Mouse (Mus musculus): ENCODE data around the gene Suclg1. TPM values are rescaled to one million over a fixed set of nuclear protein-coding genes. Genes with fewer than 3 reads are reported as not detected.

Suclg1 gene
- polyA plus RNA-seq (2015; fragmentation: Nextera tagmentation; extraction: Ambion mirVana), result 200 and 212 TPM in 2 replicates

DNA sequence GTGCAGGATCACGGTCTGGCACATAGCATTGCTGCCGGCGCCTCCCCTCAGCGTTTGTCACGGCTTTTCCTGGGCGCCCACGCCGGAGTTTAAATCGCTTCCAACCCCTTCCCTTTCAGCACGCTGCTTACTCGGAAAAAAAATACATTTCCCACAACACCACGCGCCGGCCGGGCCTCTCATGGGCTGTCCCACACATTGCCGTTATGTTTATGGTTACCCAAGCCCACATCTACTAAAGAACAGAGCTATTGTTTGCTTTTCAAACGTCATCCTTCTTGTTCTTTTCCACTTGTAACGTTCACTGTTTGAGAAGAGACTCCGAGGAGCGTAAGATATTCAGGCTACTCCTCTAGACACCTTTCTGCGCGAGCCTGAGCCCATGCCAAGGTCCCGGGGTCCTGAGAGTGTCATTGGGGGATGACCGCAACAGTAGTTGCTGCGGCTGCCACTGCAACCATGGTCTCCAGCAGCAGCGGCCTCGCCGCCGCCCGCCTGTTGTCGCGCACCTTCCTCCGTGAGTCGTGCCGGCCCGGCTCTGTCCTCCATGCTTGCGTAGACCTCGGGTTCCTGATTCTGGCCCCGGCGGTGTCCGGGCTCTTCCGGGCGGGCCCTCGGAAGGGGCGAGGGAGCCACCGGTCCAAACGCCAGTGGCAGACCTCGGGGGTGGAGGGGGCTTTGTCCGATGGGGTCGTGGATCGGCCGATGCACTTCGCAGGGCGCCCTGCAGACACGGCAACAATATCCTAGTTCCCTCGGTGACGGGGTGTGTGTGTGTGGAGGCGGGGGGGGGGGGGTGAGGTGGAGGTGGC lies at the start of gene Suclg1:
TSS of gene Suclg1 (plus strand) at position 146 of the 812 bp plus-strand sequence.

DNA sequence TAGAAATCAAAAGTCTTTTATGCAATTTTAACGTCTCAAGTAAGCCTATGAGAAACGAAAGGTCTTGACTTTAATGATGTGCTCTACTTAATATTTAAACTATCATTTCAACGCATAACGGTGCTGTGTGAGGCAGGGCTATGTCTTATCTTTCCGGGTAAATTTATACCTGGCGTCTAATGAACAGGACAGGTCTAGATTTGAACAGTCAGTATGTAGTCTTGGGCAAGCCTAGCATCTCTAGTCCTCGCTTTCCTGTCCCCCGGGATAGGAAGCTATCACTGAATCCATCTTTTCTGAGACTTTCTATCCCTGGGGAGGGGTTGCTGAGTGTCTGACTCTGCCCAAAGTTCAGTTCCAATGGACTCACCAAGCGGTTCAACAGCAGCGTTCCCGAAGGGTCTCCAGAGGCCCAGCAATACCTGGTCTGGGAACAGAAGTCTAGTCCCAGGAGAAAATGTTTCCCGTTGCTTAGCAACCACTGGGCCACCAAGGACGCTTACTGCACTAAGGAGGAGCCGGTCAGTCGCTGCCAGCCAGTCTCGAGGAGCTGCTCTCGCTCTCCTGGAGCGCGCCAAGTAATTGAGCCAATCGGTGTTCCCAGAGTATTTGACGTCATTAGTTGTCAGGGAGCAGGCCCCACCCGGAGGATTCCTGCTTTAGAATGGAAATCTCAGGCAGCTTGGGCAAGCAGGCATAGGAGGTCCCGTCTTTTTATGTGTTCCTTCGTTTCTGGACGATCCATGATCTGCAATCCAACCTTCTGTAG lies 26.8 kb upstream of the Suclg1 start, which contains the start of gene Dnah6:
TSS of gene Dnah6 (minus strand) at position 463 of the 769 bp plus-strand sequence.

Other genes with a start within 250 kb of the Suclg1 start
- gene Dnah6, start 26.7 kb upstream of the Suclg1 start, polyA plus RNA-seq (2015; fragmentation: Nextera tagmentation; extraction: Ambion mirVana), result 0.06 and 0.08 TPM in 2 replicates
- not detected in 2 replicates for gene 4931417E11Rik, start 221.3 kb downstream of the Suclg1 start, polyA plus RNA-seq (2015; fragmentation: Nextera tagmentation; extraction: Ambion mirVana)

All from urinary bladder, postnatal 0 days (tissue).